Mouse (Mus musculus) CH12.LX (cell line): ENCODE results near the gene Srrm1. TPM values are rescaled to one million over a fixed set of nuclear protein-coding genes. Genes with fewer than 3 reads are reported as not detected.
A peak's percentile ranks its signal among the peaks of the same experiment; 100 is the strongest.

Experiments
- DNase-seq: peaks from one replicate; pipeline ENCODE4 v3.0.0-alpha.2; 2013; ENCODE audit errors: extremely low read depth
- H3K27ac ChIP-seq: 2 replicates; pipeline ENCODE4 v1.5.1; 2012; ENCODE audit warnings: low read depth, mild to moderate bottlenecking, control low read depth, moderate library complexity; ENCODE audit not compliant: insufficient read depth
- H3K27me3 ChIP-seq: replicated peaks from 2 replicates; pipeline ENCODE3; 2012; ENCODE audit warnings: inconsistent platforms
- H3K36me3 ChIP-seq, 2 experiments: replicated peaks in 1 of 2; 2 replicates each; pipeline versions ENCODE3 to v1.6.1; 2012; ENCODE audit warnings: inconsistent platforms in 1 of 2, low read length in 1 of 2, mild to moderate bottlenecking in 1 of 2, mixed read lengths in 1 of 2, moderate library complexity in 1 of 2; ENCODE audit not compliant: control insufficient read depth in 1 of 2, insufficient read depth in 1 of 2
- H3K4me1 ChIP-seq, 2 experiments: 2 replicates each; pipeline ENCODE4 v1.6.1; 2012; ENCODE audit warnings: inconsistent platforms in 1 of 2, moderate library complexity in 1 of 2; ENCODE audit not compliant: insufficient read depth in 2 of 2, control insufficient read depth in 1 of 2
- H3K4me2 ChIP-seq: 2 replicates; pipeline ENCODE4 v1.6.1; 2012; ENCODE audit warnings: low read depth, mild to moderate bottlenecking, control low read depth; ENCODE audit not compliant: poor library complexity, insufficient read depth, severe bottlenecking
- H3K4me3 ChIP-seq, 3 experiments: fragments of 150-350 bp in 1 of 3; sonication (generic) in 1 of 3; replicated peaks in 1 of 3; 2 replicates each; pipeline versions ENCODE3 to v1.5.1; 2011 to 2012; ENCODE audit warnings: low read depth in 2 of 3, low read length in 2 of 3, mild to moderate bottlenecking in 2 of 3, moderate library complexity in 2 of 3, control low read depth in 1 of 3, improper control_type of control experiment in 1 of 3, inconsistent platforms in 1 of 3, mixed read lengths in 1 of 3; ENCODE audit not compliant: poor library complexity in 1 of 3
- H3K79me2 ChIP-seq: replicated peaks from 2 replicates; pipeline ENCODE4 v1.6.1; 2012; ENCODE audit warnings: mild to moderate bottlenecking, moderate library complexity; ENCODE audit not compliant: control insufficient read depth, poor library complexity, insufficient read depth, severe bottlenecking; ENCODE audit errors: extremely low read depth
- H3K9ac ChIP-seq: 2 replicates; pipeline ENCODE4 v1.6.1; 2012; ENCODE audit warnings: low read depth, mild to moderate bottlenecking, control low read depth, moderate library complexity; ENCODE audit not compliant: insufficient read depth
- H3K9me3 ChIP-seq: replicated peaks from 2 replicates; pipeline ENCODE3; 2012; ENCODE audit warnings: low read length, inconsistent platforms, mixed read lengths
- BHLHE40 ChIP-seq: IDR thresholded peaks from 2 replicates; pipeline ENCODE4 v1.6.1; 2011; ENCODE audit warnings: mild to moderate bottlenecking, low read depth, low read length, improper control_type of control experiment
- CHD1 ChIP-seq: IDR thresholded peaks from 2 replicates; pipeline ENCODE4 v1.6.1; 2012; ENCODE audit warnings: low read depth, low read length, improper control_type of control experiment, inconsistent platforms
- CHD2 ChIP-seq: IDR thresholded peaks from 2 replicates; pipeline ENCODE4 v1.6.1; 2011; ENCODE audit warnings: low read length, improper control_type of control experiment
- CTCF ChIP-seq, 2 experiments: IDR thresholded peaks in 1 of 2; conservative IDR thresholded peaks in 1 of 2; 2 replicates each; pipeline ENCODE4 v1.5.1; 2011 to 2012; ENCODE audit warnings: low read depth in 2 of 2, low read length in 2 of 2, improper control_type of control experiment in 1 of 2, inconsistent platforms in 1 of 2, mild to moderate bottlenecking in 1 of 2, moderate library complexity in 1 of 2
- E2F4 ChIP-seq: IDR thresholded peaks from 2 replicates; pipeline ENCODE4 v1.6.1; 2011; ENCODE audit warnings: low read depth, low read length, improper control_type of control experiment; ENCODE audit not compliant: insufficient replicate concordance
- ELF1 ChIP-seq: IDR thresholded peaks from 2 replicates; pipeline ENCODE4 v1.6.1; 2014; ENCODE audit warnings: low read depth, mild to moderate bottlenecking, inconsistent platforms, low read length, improper control_type of control experiment
- EP300 ChIP-seq: IDR thresholded peaks from 2 replicates; pipeline ENCODE4 v1.6.1; 2011; ENCODE audit warnings: low read length, improper control_type of control experiment
- ETS1 ChIP-seq: conservative IDR thresholded peaks from 2 replicates; pipeline ENCODE4 v1.6.1; 2012; ENCODE audit warnings: low read depth, mild to moderate bottlenecking, inconsistent platforms, low read length, improper control_type of control experiment, moderate library complexity
- GABPA ChIP-seq: IDR thresholded peaks from 2 replicates; pipeline ENCODE4 v1.6.1; 2012; ENCODE audit warnings: low read depth, low read length, improper control_type of control experiment, inconsistent platforms; ENCODE audit not compliant: insufficient replicate concordance
- HCFC1 ChIP-seq: IDR thresholded peaks from 2 replicates; pipeline ENCODE4 v1.6.1; 2012; ENCODE audit warnings: low read depth, mild to moderate bottlenecking, inconsistent platforms, low read length, improper control_type of control experiment
- IRF4 ChIP-seq: IDR thresholded peaks from 2 replicates; pipeline ENCODE4 v1.6.1; 2014; ENCODE audit warnings: low read depth, mild to moderate bottlenecking, inconsistent platforms, low read length, improper control_type of control experiment
- JUN ChIP-seq: IDR thresholded peaks from 2 replicates; pipeline ENCODE4 v1.6.1; 2011; ENCODE audit warnings: low read depth, mild to moderate bottlenecking, low read length, improper control_type of control experiment, moderate library complexity; ENCODE audit not compliant: insufficient read depth
- JUND ChIP-seq: conservative IDR thresholded peaks from 2 replicates; pipeline ENCODE4 v1.6.1; 2011; ENCODE audit warnings: low read depth, low read length, improper control_type of control experiment
- KAT2A ChIP-seq: IDR thresholded peaks from 2 replicates; pipeline ENCODE4 v1.6.1; 2012; ENCODE audit warnings: low read length, improper control_type of control experiment, inconsistent platforms; ENCODE audit not compliant: insufficient replicate concordance
- MAFK ChIP-seq: IDR thresholded peaks from 2 replicates; pipeline ENCODE4 v1.6.1; 2011; ENCODE audit warnings: low read length, improper control_type of control experiment; ENCODE audit not compliant: insufficient replicate concordance
- MAX ChIP-seq: IDR thresholded peaks from 2 replicates; pipeline ENCODE4 v1.6.1; 2011; ENCODE audit warnings: low read length, improper control_type of control experiment
- MAZ ChIP-seq: IDR thresholded peaks from 2 replicates; pipeline ENCODE4 v1.6.1; 2012; ENCODE audit warnings: low read depth, mild to moderate bottlenecking, inconsistent platforms, low read length, improper control_type of control experiment, moderate library complexity
- MEF2A ChIP-seq: IDR thresholded peaks from 2 replicates; pipeline ENCODE4 v1.6.1; 2014; ENCODE audit warnings: low read depth, mild to moderate bottlenecking, inconsistent platforms, low read length, improper control_type of control experiment, borderline replicate concordance
- MXI1 ChIP-seq: IDR thresholded peaks from 2 replicates; pipeline ENCODE4 v1.6.1; 2011; ENCODE audit warnings: mild to moderate bottlenecking, low read depth, low read length, improper control_type of control experiment
- MYC ChIP-seq: IDR thresholded peaks from 2 replicates; pipeline ENCODE4 v1.6.1; 2011; ENCODE audit warnings: low read depth, mild to moderate bottlenecking, improper control_type of control experiment, low read length
- NELFE ChIP-seq: IDR thresholded peaks from 2 replicates; pipeline ENCODE4 v1.6.1; 2011; ENCODE audit warnings: low read depth, low read length, improper control_type of control experiment
- NRF1 ChIP-seq: IDR thresholded peaks from 2 replicates; pipeline ENCODE4 v1.6.1; 2014; ENCODE audit warnings: low read depth, mild to moderate bottlenecking, inconsistent platforms, low read length, improper control_type of control experiment, moderate library complexity
- PAX5 ChIP-seq: IDR thresholded peaks from 2 replicates; pipeline ENCODE4 v1.6.1; 2012; ENCODE audit warnings: low read length, inconsistent platforms, mixed read lengths
- POLR2A ChIP-seq: IDR thresholded peaks from 2 replicates; pipeline ENCODE4 v1.6.1; 2011; ENCODE audit warnings: low read depth, mild to moderate bottlenecking, improper control_type of control experiment, low read length
- POLR2AphosphoS2 ChIP-seq: IDR thresholded peaks from 2 replicates; pipeline ENCODE4 v1.6.1; 2011; ENCODE audit warnings: low read depth, low read length, improper control_type of control experiment
- RAD21 ChIP-seq: IDR thresholded peaks from 2 replicates; pipeline ENCODE4 v1.6.1; 2011; ENCODE audit warnings: low read depth, mild to moderate bottlenecking, low read length, improper control_type of control experiment, moderate library complexity
- RCOR1 ChIP-seq: conservative IDR thresholded peaks from 2 replicates; pipeline ENCODE4 v1.6.1; 2012; ENCODE audit warnings: low read depth, mild to moderate bottlenecking, inconsistent platforms, low read length, improper control_type of control experiment
- SIN3A ChIP-seq: IDR thresholded peaks from 2 replicates; pipeline ENCODE4 v1.6.1; 2012; ENCODE audit warnings: low read length, improper control_type of control experiment, inconsistent platforms
- SMC3 ChIP-seq: IDR thresholded peaks from 2 replicates; pipeline ENCODE4 v1.6.1; 2011; ENCODE audit warnings: low read depth, low read length, improper control_type of control experiment
- TBP ChIP-seq: conservative IDR thresholded peaks from 2 replicates; pipeline ENCODE4 v1.6.1; 2011; ENCODE audit warnings: low read depth, low read length, improper control_type of control experiment
- TCF12 ChIP-seq: IDR thresholded peaks from 2 replicates; pipeline ENCODE4 v1.6.1; 2014; ENCODE audit warnings: low read depth, mild to moderate bottlenecking, inconsistent platforms, low read length, improper control_type of control experiment
- UBTF ChIP-seq: IDR thresholded peaks from 2 replicates; pipeline ENCODE4 v1.6.1; 2012; ENCODE audit warnings: low read depth, mild to moderate bottlenecking, inconsistent platforms, low read length, improper control_type of control experiment, moderate library complexity
- USF1 ChIP-seq: IDR thresholded peaks from 2 replicates; pipeline ENCODE4 v1.6.1; 2014; ENCODE audit warnings: low read depth, mild to moderate bottlenecking, inconsistent platforms, low read length, improper control_type of control experiment
- USF2 ChIP-seq: conservative IDR thresholded peaks from 2 replicates; pipeline ENCODE4 v1.6.1; 2011; ENCODE audit warnings: low read depth, low read length, improper control_type of control experiment
- ZC3H11A ChIP-seq: IDR thresholded peaks from 2 replicates; pipeline ENCODE4 v1.6.1; 2012; ENCODE audit warnings: low read depth, mild to moderate bottlenecking, inconsistent platforms, low read length, improper control_type of control experiment
- ZKSCAN1 ChIP-seq: IDR thresholded peaks from 2 replicates; pipeline ENCODE4 v1.6.1; 2012; ENCODE audit warnings: low read depth, inconsistent platforms, low read length, improper control_type of control experiment, borderline replicate concordance
- ZMIZ1 ChIP-seq: IDR thresholded peaks from 2 replicates; pipeline ENCODE4 v1.6.1; 2012; ENCODE audit warnings: low read depth, mild to moderate bottlenecking, inconsistent platforms, low read length, improper control_type of control experiment
- ZNF384 ChIP-seq: IDR thresholded peaks from 2 replicates; pipeline ENCODE4 v1.6.1; 2012; ENCODE audit warnings: low read depth, low read length, improper control_type of control experiment, inconsistent platforms
- dilution Hi-C: fragments of 300-500 bp; cut with MboI; formaldehyde crosslinking; loops from 2 replicates; pipeline ENCODE4 v1.14.3; 2020; ENCODE audit warnings: low sequenced_read_pairs; ENCODE audit not compliant: extremely low pct_unique_long_range_greater_than_20kb, extremely low pct_ligation_motif_present
- in situ Hi-C: fragments of 300-500 bp; cut with MboI; formaldehyde crosslinking; loops from 3 replicates; pipeline ENCODE4 v1.14.3; 2019; ENCODE audit warnings: low sequenced_read_pairs, low pct_ligation_motif_present, low pct_unique_long_range_greater_than_20kb, mixed read lengths
- polyA plus RNA-seq: library from polyadenylated mRNA; unstranded; fragments of >175 nt; gene quantifications from 2 replicates; pipeline ENCODE4 v1.2.1, GENCODE M21; 2012; ENCODE audit warnings: low read depth; ENCODE audit not compliant: insufficient read length
- total RNA-seq, 2 experiments: library from RNA; depleted of rRNA; stranded (reverse); fragments of 300-350 nt in 1 of 2; fragments of >200 nt in 1 of 2; gene quantifications; 2 replicates each; pipeline ENCODE4 v1.2.3; 2012 to 2014

Srrm1 gene
- total and polyA plus RNA-seq, 3 experiments = 14.2 to 180 (median 23.6) TPM

DNA sequence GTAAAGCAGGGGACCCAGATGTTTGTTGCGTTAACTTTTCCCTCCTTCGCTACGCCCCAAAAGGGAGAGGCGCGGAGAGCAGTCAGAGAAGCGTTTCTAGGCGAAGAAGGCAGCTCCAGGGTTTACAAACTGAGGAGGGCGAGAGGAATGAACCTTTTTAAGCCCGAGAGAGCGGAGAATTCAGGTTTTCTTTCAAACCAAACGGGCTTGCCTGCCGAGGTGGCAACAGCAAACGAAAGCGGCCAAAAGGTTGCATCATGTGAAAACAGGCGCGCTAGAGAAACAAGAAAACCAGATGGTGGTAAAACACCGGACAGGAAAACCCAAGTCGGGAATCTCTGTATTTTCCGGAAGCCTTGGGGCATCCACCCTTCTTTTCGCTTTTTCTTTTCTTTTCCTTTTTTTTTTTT is 81.7 kb downstream of the Srrm1 start:
- peaks cover 10 to 43% of the 10 kb centered on the region in 2 experiments for H3K4me1 ChIP-seq
- H3K4me2 ChIP-seq = no peak overlapping the region
- dilution Hi-C loops = no loop called here
- no peaks in the 10 kb centered on the region for H3K27me3 ChIP-seq
- peak overlapping the region; percentile 93 to 97 (median 95) for H3K4me3 ChIP-seq
- in situ Hi-C loops = no loop called here
- peak overlapping the region; percentile 100 for H3K9ac ChIP-seq
- H3K79me2 ChIP-seq = peaks cover 58% of the 10 kb centered on the region
- TF ChIP-seq TBP = 0 out of 2 replicates have a peak, but pooled peaks have one; percentile 15
- TF ChIP-seq ZMIZ1 = no peak
- no peak; the same call in 1 of the 2 replicates for TF ChIP-seq MEF2A
- TF ChIP-seq E2F4 = no peak
- TF ChIP-seq JUND = no peak
- peak; percentile 64; the same call in 1 of the 2 replicates for TF ChIP-seq TCF12
- TF ChIP-seq RCOR1 = no peak
- TF ChIP-seq USF2 = no peak
- no peak for TF ChIP-seq RAD21
- peak; percentile 40; the same call in 1 of the 2 replicates for TF ChIP-seq MAX
- no peak; the same call in none of the 2 replicates for TF ChIP-seq IRF4
- peak; percentile 33; the same call in 1 of the 2 replicates for TF ChIP-seq KAT2A
- TF ChIP-seq MAFK = no peak
- peak; percentile 85; the same call in 1 of the 2 replicates for TF ChIP-seq MYC
- peak; percentile 70 for TF ChIP-seq ETS1
- no peak for TF ChIP-seq NELFE
- TF ChIP-seq EP300 = no peak
- no peak for TF ChIP-seq NRF1
- TF ChIP-seq CTCF (conservative IDR thresholded peaks at IDR 0.05 in 1 of 2, IDR thresholded peaks at IDR 0.05 in 1 of 2; ENCODE audit: low read depth in 2 of 2, low read length in 2 of 2) = no peak
- TF ChIP-seq ZNF384 = peak; percentile 72
- TF ChIP-seq ZC3H11A = no peak
- no peak for TF ChIP-seq BHLHE40
- 0 out of 2 replicates have a peak, but pooled peaks have one; percentile 16 for TF ChIP-seq HCFC1
- TF ChIP-seq ELF1 = 0 out of 2 replicates have a peak, but pooled peaks have one; percentile 22
- peak; percentile 47; the same call in 1 of the 2 replicates for TF ChIP-seq POLR2A
- TF ChIP-seq UBTF = no peak
- no peak for TF ChIP-seq USF1
- no peak for TF ChIP-seq CHD2
- no peak for TF ChIP-seq JUN
- peak; percentile 43; the same call in 1 of the 2 replicates for TF ChIP-seq SIN3A
- TF ChIP-seq PAX5 = no peak
- no peak for TF ChIP-seq CHD1
- no peak for TF ChIP-seq POLR2AphosphoS2
- TF ChIP-seq MAZ = no peak
- no peak for TF ChIP-seq ZKSCAN1
- no peak for TF ChIP-seq SMC3
- TF ChIP-seq GABPA = no peak
- TF ChIP-seq MXI1 = no peak; the same call in 1 of the 2 replicates
- DNase-seq = peak; percentile 72
- H3K36me3 ChIP-seq = peaks cover 19 to 46% of the 10 kb centered on the region in 2 experiments
- peak overlapping the region; percentile 93 for H3K27ac ChIP-seq
- no peaks in the 10 kb centered on the region for H3K9me3 ChIP-seq
